Mouse (Mus musculus): ENCODE data around the gene Cd55.

DNA sequence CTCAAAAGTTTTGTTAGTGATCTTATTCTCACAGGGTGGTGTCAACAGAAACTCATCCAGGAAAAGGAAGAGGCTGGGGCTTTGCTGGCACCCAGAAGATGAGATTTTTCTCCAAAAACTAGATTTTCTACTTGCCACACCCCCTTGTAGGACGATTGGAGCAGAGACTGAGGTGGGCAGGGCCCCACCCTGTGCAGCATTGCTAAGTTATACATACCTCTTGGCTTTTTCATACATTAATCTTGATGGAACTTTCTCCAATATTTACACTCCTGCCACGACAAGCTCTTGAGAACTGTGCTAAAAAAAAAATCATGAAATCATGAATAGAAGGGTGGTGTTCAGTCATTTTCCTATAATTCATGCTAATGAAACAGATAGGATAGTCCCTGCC is 46.4 kb upstream of the Cd55 start:
- no peak for TF ChIP-seq GATA1 (IDR thresholded peaks at IDR 0.05; ENCODE audit: borderline replicate concordance, low read length)
- no peak for TF ChIP-seq FLI1 (IDR thresholded peaks at IDR 0.05; ENCODE audit: low read length)
